Mouse (Mus musculus) lung, adult 2 months (tissue): ENCODE results near the gene 1500009C09Rik.

ENCODE experiments used
- CTCF ChIP-seq: fragments of 200-500 bp; IDR thresholded peaks from 2 replicates; pipeline ENCODE4 v1.5.1; 2011; ENCODE audit warnings: mild to moderate bottlenecking, low read length, control low read depth; ENCODE audit not compliant: insufficient read depth
- POLR2A ChIP-seq: fragments of 200-500 bp; IDR thresholded peaks from 2 replicates; pipeline ENCODE4 v1.6.1; 2011; ENCODE audit warnings: low read depth, mild to moderate bottlenecking, control low read depth, low read length, borderline replicate concordance; ENCODE audit errors: extremely low read depth

- TF ChIP-seq POLR2A (no peak), CTCF (no peak)
Measured at GRCm38 (mm10) chr15:82252097-82252496, at the start of gene 1500009C09Rik.
